Mouse (Mus musculus) erythroblast, embryonic 14.5 days (primary cell): ENCODE results near the gene Clpp.

ENCODE experiments used
- GATA1 ChIP-seq: IDR thresholded peaks from 2 replicates; pipeline ENCODE4 v1.6.1; 2012; ENCODE audit warnings: low read length, inconsistent platforms, mixed read lengths
- TAL1 ChIP-seq: IDR thresholded peaks from 3 replicates; pipeline ENCODE4 v1.6.1; 2012; ENCODE audit warnings: low read length, inconsistent platforms, mixed read lengths

DNA sequence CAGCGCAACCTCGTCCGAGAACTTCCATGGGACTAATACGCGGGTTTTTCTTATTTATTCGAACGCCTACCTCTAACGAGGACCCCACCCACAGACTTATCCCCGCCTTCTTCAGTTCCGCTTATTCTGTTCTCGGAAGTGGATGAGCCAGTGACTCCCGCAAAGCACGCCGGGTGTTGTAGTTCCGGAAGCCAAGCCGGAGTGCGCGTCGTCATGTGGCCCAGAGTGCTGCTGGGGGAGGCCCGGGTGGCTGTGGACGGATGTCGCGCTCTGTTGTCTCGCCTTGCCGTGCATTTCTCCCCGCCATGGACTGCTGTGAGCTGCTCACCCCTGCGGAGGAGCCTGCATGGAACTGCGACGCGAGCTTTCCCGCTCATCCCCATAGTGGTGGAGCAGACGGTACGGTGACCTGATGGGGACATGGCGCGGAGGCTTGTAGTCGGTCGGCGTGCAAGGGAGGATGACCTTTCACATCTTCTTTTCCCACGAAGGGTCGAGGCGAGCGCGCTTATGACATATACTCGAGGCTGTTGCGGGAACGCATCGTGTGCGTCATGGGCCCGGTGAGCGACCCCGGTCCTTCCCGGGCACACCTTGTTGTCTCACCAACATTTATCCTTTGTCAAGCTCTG is at the start of gene Clpp:
- TF ChIP-seq GATA1 (no peak), TAL1 (no peak)
